Mouse (Mus musculus) splenic B cell, adult 2 months (primary cell): ENCODE data around the gene 1810009J06Rik.
"Not testable (repeated sequence)": the region's sequence is repeated elsewhere in the genome, so short reads cannot be mapped to it uniquely, and the experiment has no call there.

ENCODE experiments used
- DNase-seq: peaks from one replicate; pipeline ENCODE4 v3.0.0-alpha.2; 2011; ENCODE audit warnings: low read depth, low spot score
- H3K27me3 ChIP-seq: 2 replicates; pipeline ENCODE4 v1.6.1; 2012; ENCODE audit warnings: mild to moderate bottlenecking, low read length, moderate library complexity, mixed read lengths; ENCODE audit not compliant: control insufficient read depth, poor library complexity, insufficient read depth, severe bottlenecking
- H3K36me3 ChIP-seq: 2 replicates; pipeline ENCODE4 v1.6.1; 2012; ENCODE audit warnings: mild to moderate bottlenecking, low read length, moderate library complexity, mixed read lengths; ENCODE audit not compliant: control insufficient read depth, poor library complexity, insufficient read depth, severe bottlenecking

The 1810009J06Rik gene

DNA sequence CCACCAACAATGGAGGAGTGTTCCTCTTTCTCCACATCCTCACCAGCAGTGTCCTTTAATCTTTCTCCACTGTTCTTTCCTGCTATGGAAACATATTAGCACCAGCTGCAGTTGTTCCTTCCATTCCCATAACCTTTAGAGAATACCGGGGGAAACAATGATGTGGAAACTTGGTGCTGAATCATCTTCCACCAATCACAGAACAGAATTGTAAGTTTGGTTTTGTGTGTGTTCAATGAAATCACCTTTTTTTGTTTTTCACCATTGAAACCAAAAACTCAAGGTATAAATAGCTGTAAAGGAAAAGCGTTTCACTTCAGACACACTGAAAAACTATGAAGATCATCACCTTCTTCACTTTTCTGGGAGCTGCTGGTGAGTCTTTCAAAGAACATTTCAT lies at the start of gene 1810009J06Rik:
Gene 1810009J06Rik, plus strand, starts transcription at position 301 of the 400 bp plus-strand sequence.
- DNase-seq, H3K36me3 ChIP-seq, H3K27me3 ChIP-seq: not testable (repeated sequence)

DNA sequence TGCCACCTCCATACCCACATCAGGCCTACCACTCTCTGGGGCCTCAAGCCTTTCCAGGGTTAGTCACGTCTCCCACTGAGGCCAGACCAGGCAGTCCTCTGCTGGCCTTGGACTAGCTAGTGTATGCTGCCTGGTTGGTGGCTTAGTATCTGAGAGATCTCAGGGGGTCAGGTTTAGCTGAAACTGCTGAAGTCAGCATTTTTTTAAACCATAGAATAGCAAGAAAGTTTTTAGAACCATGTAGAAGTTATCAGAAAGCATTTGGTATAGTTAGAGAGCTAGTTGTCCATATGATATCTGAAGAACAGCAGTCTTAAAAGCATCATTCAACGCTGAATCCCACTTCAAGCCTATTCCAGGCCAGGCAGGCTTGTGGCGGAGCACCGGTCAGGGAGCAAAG lies 44.6 kb upstream of the 1810009J06Rik start:
- no peaks in the 10 kb centered on the region for H3K27me3 ChIP-seq
- no peak for DNase-seq
- H3K36me3 ChIP-seq, result no peaks in the 10 kb centered on the region

DNA sequence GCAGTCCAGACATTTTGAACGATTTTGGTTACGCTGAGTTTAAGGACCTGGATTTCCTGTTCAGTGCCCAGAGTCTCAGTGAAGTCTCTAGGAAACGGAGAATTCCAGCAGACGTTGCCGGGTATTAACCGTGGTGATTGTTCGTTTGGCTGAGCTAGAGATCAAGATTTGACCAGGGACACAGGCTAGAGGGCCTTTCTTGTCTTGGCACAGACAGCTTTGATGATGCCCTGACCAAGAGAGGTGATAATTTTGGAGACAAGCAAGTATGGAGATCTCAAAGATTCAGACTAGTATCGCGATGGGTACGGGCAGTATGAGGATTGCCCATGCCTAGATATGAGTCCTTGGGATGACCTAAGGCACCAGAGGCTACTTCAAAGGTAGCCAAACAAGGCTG lies 24.1 kb upstream of the 1810009J06Rik start, which contains the start of gene 1700074P13Rik:
Gene 1700074P13Rik, minus strand, starts transcription at position 101 of the 400 bp plus-strand sequence.
- no peaks in the 10 kb centered on the region for H3K27me3 ChIP-seq

DNA sequence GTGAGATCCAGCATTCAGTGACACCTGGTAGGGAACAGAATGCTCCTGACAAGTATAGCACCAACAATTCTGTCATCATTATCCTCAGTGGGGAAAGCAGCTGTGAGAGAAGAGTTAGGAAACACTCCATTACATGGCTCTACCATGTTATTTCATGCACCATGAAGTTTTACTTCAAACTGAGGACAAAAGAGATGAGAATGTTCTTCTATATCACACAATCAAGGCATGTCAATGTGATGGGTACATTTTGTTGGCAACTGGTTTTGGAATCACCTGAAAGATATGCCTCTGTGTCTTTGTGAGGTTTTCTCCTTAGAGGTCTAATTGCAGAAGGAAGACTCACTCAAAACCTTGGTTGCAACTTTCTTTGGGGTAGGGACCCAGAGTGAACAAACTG lies 12.8 kb upstream of the 1810009J06Rik start, which contains the start of gene Gm4744:
Gene Gm4744, minus strand, starts transcription at position 101 of the 400 bp plus-strand sequence.
- DNase-seq, result no peak
- no peaks in the 10 kb centered on the region for H3K36me3 ChIP-seq
- no peaks in the 10 kb centered on the region for H3K27me3 ChIP-seq

More for the DNA sequence above, 24.1 kb upstream of the 1810009J06Rik start, which contains the start of gene 1700074P13Rik:
- DNase-seq, result no peak
- no peaks in the 10 kb centered on the region for H3K36me3 ChIP-seq

DNA sequence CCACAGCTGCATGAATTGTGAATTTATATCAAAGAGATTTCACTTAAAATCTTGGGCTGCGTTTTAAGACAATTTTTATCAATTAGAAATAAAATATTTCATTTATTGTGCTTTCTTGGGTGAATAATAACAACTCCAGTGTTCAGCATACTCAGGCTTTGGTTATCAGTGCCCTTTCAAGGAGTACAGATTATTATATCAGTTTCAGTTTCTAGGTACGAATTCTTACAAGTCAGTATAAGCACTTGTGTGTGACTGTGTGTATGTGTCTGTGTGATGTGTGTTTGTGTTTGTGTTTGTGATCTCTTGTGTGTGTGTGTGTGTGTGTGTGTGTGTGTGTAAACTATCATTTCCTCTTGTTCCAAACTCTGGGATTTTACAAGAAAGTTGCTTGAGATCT lies 10.8 kb upstream of the 1810009J06Rik start:
- no peaks in the 10 kb centered on the region for H3K36me3 ChIP-seq
- DNase-seq, result no peak
- no peaks in the 10 kb centered on the region for H3K27me3 ChIP-seq

DNA sequence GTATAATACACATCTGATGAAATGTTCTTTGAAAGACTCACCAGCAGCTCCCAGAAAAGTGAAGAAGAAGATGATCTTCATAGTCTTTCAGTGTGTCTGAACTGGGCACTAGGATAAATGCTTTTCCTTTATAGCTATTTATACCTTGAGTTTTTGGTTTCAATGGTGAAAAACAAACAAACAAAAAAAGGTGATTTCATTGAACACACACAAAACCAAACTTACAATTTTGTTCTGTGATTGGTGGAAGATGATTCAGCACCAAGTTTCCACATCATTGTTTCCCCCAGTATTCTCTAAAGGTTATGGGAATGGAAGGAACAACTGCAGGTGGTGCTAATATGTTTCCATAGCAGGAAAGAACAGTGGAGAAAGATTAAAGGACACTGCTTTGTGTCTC lies 34.8 kb downstream of the 1810009J06Rik start, which contains the start of gene Gm2663:
Gene Gm2663, minus strand, starts transcription at position 101 of the 400 bp plus-strand sequence.
- DNase-seq, H3K36me3 ChIP-seq, H3K27me3 ChIP-seq: not testable (repeated sequence)

DNA sequence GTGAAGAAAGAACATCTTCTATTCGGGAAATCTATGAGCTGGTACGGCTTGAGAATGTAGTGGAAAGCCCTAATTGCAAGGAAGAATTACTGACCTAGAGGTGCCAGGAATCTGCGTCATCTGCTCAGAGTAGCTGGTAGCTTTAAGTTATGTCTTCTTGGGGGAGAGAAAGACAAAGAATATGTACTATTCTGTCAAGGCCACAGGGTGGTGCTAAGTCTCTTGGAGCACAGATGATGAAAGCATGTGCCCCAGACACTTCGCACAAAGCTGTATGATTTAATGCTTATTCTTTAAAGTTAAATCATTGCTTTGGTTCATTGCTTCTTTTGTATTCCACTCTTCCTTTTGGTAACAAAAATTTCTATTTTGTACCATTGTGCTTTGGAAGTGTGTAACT lies 50.5 kb downstream of the 1810009J06Rik start:
- no peak for DNase-seq
- H3K27me3 ChIP-seq, result no peaks in the 10 kb centered on the region
- H3K36me3 ChIP-seq, result no peaks in the 10 kb centered on the region
